Mouse (Mus musculus) activated CD4-positive, CD25-positive, alpha-beta regulatory T cell, adult 9 weeks (primary cell): ENCODE measurements around the gene Pou4f2. TPM values are rescaled to one million over a fixed set of nuclear protein-coding genes. Genes with fewer than 3 reads are reported as not detected.

ENCODE experiments used
- polyA plus RNA-seq: library from polyadenylated mRNA; unstranded; fragments of 100-300 nt; shearing (Covaris generic); gene quantifications from one replicate; pipeline ENCODE4 v1.2.1, GENCODE M21; 2017

Gene Pou4f2
- not detected for polyA plus RNA-seq

DNA sequence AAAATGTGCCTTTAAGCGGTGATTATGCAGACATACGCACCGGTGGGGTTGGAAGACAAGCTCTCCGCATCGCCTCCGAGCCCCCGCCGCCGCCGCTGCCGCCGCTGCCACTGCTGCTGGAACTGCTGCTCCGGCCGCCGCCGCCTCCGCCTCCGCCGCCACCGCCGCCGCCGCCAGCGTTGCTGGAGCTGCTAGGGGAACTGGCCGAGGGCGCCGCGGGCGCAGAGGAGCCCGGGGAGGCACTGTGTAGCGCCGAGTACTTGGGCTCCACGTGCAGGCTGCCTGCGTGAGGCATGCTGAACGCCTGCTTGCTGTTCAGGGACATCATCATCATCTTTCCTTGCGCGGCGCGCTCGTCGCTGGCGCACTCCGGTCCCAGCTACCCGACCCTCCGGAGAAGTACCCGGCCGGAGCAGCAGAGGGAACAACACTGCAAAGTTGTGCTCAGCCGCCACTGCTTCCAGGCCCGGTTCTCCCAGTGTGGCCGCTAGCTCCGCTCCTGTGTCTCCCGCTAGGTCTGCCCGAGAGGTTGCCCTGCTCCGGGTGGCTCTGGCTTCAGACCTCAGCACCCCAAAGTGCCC, at the start of gene Pou4f2:
Gene Pou4f2, minus strand, starts transcription at position 575 of the 581 bp plus-strand sequence.

Other genes with a start within 250 kb of the Pou4f2 start
- gene Ttc29, start 223.3 kb downstream of the Pou4f2 start, polyA plus RNA-seq: not detected
- 115 TPM for gene Rbmxl1, start 72.3 kb upstream of the Pou4f2 start, polyA plus RNA-seq
- gene Slc10a7, start 72.7 kb upstream of the Pou4f2 start, polyA plus RNA-seq: 26.4 TPM